In the genomic region with DNA sequence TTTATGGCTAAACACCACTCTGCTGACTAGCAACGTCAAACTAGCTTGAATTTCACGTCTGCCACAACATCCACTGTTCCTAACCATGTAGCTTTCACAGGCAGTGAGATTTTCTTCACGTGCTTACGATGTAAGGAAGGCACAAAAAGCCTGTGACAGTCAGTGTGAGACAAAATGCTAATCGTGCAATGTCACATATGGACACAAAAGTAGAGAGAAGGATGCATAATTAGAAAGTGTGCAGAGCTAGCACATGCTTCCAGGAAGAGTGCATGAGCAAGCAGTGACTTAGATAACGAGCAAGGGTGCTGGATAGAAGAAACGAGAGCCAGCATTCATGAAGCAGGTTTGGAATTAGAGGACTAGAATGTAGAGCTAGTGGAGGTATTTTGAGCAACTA, we compare ENCODE assay signal across 30 mouse cellular contexts. TPM values are rescaled to one million over a fixed set of nuclear protein-coding genes. Genes with fewer than 3 reads are reported as not detected.
"Had no signal": no experiment of that assay in that cellular context is flagged by ENCODE, and none has a peak within 500 bp of the region (broad histone marks: within the 10 kb centered on the region; RNA-seq: fewer than 3 reads in every experiment).

No protein-coding gene starts in this region.

- H3K4me3 ChIP-seq: embryonic facial prominence, embryonic 10.5 days; embryonic facial prominence, embryonic 12.5 days; embryonic facial prominence, embryonic 13.5 days; embryonic facial prominence, embryonic 15.5 days; erythroblast, embryonic 14.5 days; forebrain, embryonic 10.5 days; forebrain, embryonic 13.5 days; forebrain, embryonic 15.5 days; gastrocnemius, adult 2 months; heart, adult 2 months; heart, embryonic 10.5 days; heart, embryonic 12.5 days; heart, embryonic 13.5 days had no signal

- DNase-seq: cerebellum, adult 2 months; cerebellum, adult 8-10 months; cerebellum, adult 9-10 months; cerebellum, adult 9-11 months; cerebellum, postnatal 10 days; cerebellum, postnatal 14 days; cerebellum, postnatal 25 days; cerebellum, postnatal 36 days; embryo, embryonic 11 days; gastrocnemius, adult 2 months; gastrocnemius, postnatal 14 days; gastrocnemius, postnatal 25 days; gastrocnemius, postnatal 36 days; heart, adult 11 months; heart, adult 18-20 months; heart, adult 2 months had no signal

- H3K4me2 ChIP-seq: embryonic facial prominence, embryonic 12.5 days; embryonic facial prominence, embryonic 13.5 days; embryonic facial prominence, embryonic 15.5 days; forebrain, embryonic 13.5 days; forebrain, embryonic 15.5 days; heart, embryonic 11.5 days; heart, embryonic 12.5 days; heart, embryonic 13.5 days had no signal

- H3K9ac ChIP-seq: embryonic facial prominence, embryonic 12.5 days; embryonic facial prominence, embryonic 13.5 days; embryonic facial prominence, embryonic 15.5 days; forebrain, embryonic 13.5 days; forebrain, embryonic 15.5 days; heart, embryonic 12.5 days; heart, embryonic 13.5 days had no signal

- H3K27ac ChIP-seq: embryonic facial prominence, embryonic 10.5 days; embryonic facial prominence, embryonic 12.5 days; embryonic facial prominence, embryonic 13.5 days; embryonic facial prominence, embryonic 15.5 days; forebrain, embryonic 10.5 days; forebrain, embryonic 13.5 days; forebrain, embryonic 15.5 days; gastrocnemius, adult 2 months; heart, adult 2 months; heart, embryonic 10.5 days; heart, embryonic 13.5 days had no signal

- H3K36me3 ChIP-seq: embryonic facial prominence, embryonic 10.5 days; embryonic facial prominence, embryonic 12.5 days; embryonic facial prominence, embryonic 13.5 days; embryonic facial prominence, embryonic 15.5 days; forebrain, embryonic 10.5 days; forebrain, embryonic 15.5 days; heart, embryonic 10.5 days; heart, embryonic 12.5 days; heart, embryonic 13.5 days had no signal

- H3K27me3 ChIP-seq: embryonic facial prominence, embryonic 12.5 days; embryonic facial prominence, embryonic 13.5 days; embryonic facial prominence, embryonic 15.5 days; forebrain, embryonic 13.5 days; forebrain, embryonic 15.5 days; heart, embryonic 12.5 days; heart, embryonic 13.5 days had no signal

- H3K9me3 ChIP-seq: embryonic facial prominence, embryonic 10.5 days; embryonic facial prominence, embryonic 12.5 days; embryonic facial prominence, embryonic 13.5 days; embryonic facial prominence, embryonic 15.5 days; forebrain, embryonic 10.5 days; forebrain, embryonic 13.5 days; forebrain, embryonic 15.5 days; heart, embryonic 10.5 days; heart, embryonic 12.5 days; heart, embryonic 13.5 days had no signal

- ATAC-seq: forebrain, embryonic 13.5 days; forebrain, embryonic 15.5 days had no signal

- H3K4me1 ChIP-seq: embryonic facial prominence, embryonic 10.5 days; embryonic facial prominence, embryonic 12.5 days; embryonic facial prominence, embryonic 13.5 days; embryonic facial prominence, embryonic 15.5 days; forebrain, embryonic 10.5 days; forebrain, embryonic 13.5 days; forebrain, embryonic 15.5 days; heart, embryonic 10.5 days; heart, embryonic 12.5 days; heart, embryonic 13.5 days had no signal

RNA-seq across cellular contexts. Expression of a gene that starts 18.8 kb away (rescaled TPM):
- total RNA-seq: common myeloid progenitor, adult 5-6 weeks; granulocyte monocyte progenitor cell, adult 5-6 weeks had no signal
- polyA plus RNA-seq: erythroblast, embryonic 14.5 days had no signal
